Mouse (Mus musculus) right cerebral cortex, postnatal 10 days (tissue): ENCODE measurements at regions not wholly inside any gene's neighbourhood (a gene's known extent, or its start where the extent isn't known, plus 50 kb on each side); places are given as distances from the start of the nearest gene placed in this dataset.
A peak's percentile ranks its signal among the peaks of the same experiment; 100 is the strongest.

Source experiments
- DNase-seq, 2 experiments: peaks; one replicate each; pipeline ENCODE4 v3.0.0; 2021; ENCODE audit warnings: low spot score in 2 of 2

DNA sequence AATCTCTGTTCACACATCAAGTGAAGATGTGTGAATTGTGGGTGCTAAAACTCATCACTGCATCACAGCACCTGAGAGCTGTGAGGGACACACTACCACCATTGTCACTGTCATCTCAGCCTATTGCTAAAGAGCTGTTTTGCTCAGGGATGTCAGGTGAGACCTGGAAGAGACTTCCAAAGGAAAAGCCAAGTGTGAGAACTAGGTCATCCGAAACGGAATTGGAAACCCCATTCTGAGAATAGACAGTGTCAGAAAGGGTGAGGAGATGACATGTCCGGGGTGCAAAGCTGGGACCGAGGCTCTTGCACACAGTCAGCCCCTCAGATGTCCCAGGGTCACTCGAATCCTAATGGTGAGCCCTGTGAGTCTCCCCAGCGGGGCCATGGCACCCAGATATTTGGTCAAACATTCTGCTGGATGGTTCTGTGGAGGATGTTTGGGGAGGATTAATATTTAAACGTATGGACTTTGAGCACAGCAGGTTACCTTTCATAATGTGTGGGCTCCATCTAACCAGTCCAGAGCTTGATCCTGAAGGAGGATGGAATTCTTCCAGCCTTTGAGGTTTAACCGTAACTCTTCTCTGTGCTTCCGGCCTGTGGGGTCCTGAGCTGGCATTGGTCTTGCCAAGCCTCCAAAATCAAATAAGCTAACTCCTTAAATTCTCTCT lies 150.3 kb downstream of the Rpl14 start:
- DNase-seq = no peak

DNA sequence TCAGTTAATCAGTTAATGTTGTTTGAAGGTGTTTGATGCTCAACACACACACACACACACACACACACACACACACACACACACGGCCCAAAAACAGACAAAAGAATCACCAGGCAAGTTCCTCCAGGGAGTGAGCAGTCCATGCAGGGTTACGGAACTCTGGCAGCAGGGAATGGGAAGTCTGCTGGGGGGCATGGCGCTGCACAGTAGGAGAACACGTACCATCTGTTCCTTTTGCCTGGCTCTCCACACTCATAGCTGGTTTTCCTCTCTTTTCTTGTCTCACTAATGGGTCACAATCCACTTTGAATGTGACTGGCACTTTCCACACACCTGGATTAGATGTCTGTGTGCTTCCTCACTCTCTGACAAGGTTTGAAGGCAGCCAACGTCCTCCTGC lies 151.8 kb downstream of the Rpl14 start:
- no peak for DNase-seq

DNA sequence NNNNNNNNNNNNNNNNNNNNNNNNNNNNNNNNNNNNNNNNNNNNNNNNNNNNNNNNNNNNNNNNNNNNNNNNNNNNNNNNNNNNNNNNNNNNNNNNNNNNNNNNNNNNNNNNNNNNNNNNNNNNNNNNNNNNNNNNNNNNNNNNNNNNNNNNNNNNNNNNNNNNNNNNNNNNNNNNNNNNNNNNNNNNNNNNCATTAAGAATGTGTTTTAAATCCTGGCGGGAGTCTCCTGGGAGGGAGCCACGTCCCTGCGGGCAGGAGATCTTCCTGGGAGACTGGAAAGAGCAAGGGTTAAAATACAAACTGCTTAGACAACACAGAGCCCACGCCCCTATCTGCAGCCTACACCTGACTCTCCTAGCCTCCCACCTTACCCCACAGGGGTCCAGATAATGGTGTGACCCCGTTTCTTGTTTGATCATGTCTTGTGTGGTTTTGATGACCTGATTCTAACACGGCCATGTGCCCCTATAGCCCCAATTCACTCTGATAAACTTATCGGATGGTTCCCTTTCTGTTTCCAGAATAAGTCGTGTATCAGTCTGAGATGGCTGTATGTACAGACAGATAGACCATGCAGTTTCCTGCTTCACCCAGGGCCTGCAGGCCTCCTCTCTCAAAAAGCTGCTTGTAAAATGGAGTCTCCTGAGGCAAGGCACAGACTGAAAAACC lies 160.8 kb downstream of the Rpl14 start:
- DNase-seq = no peak

DNA sequence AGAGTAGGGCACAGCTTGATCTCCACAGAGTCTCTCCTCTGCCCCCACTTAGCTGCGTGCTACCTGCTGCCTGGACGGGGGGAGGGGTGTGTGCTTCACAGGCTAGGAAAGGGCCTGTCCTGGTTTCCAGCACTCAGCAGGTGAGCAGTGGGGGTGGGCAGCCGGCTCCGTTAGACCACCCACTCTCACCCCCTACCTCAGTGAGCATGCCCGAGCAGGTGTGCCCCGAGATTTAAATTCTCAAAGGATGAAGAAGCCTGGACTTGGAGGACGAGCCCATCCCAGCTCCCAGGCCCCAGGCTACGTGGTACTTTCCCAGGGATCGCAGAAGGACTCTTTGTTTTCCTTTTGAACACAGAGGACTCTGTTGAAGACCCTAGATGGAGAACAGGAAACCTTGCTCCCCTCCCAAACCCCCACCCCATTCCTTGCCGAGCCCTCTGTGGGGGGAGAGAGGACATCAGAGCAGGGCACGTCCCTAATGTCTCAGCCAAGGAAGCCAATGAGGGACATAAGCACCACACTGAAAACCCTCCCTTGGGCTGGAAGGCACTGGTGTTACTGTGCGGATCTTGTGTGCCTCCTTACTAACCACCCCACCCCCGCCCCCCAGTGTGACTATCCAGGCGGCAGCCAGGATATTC lies 161.5 kb downstream of the Rpl14 start:
- no peak for DNase-seq

DNA sequence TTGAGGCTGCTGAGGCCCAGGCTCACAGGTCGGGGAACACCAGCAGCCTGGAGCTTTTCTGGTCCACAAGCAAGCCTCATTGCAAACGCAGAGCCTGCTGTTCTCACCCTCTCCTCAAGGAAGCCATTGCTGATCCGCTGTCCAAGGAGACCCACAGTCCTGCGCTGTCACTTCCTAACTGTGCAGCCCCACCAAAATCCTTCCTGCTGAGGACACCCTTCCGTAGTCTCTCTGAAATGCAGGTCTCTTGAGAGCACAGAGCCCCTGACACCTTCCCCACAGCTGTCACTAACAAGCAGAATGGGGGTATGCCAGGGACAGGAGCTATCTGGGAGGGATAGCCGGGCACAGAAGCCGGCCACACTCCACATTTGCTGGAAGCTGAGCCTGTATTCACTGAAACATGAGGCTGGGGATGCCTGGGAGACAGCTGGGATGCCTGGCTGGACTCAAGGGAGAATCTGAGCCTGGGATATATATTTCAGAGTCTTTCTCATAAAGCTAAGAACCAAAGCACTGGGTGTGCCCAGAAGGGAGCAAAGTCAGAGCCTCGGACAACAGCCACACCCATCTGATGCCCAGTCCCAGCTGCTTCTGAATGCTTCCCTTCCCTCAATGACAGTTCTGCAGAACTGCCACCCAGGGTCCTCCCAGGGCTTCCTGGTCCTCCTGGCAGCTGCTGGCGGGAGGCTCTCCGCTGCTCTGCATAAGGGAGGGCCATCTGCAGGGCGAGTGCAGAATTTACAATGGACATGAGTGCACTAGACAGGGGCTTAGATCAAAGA lies 162.6 kb downstream of the Rpl14 start:
- peak; percentile 38 to 56 for DNase-seq

DNA sequence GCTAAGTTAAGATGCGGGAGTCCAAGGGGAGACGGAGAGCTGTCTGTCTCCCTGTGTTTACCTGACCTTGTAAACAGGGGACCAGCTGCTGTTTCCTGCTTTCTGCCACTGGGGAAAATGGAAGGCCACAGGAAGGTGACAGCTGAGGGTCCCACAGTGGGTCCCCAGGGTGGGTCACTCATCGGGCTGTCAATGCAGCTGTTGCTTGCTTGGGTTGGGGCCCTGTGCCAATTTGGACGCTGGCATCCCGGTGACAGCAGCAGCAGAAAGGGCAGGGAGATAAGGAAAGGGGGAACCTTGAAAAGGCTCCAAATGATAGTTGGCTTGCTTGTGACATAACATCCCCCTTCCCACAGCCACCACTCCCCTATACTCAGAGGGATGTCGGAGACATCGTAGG lies 164.0 kb downstream of the Rpl14 start:
- no peak for DNase-seq

DNA sequence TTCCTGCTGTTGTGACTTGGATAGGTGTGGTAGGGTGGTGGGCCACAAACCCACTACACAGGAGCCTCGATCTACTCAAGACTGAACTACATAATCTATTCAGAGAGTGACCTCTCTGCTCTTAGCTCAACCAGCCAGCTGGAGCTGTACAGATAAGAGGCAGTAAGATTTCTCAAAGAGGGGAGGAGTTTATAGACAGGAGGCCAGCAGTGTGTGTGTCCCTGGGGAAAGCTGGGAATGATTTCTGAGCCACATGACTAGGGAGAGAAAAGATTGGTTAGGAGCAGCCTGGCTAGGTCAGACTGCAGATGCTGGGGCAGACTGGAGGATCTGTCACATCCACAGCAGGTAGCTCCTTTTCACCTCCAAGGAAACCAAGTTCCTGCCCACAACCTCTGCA lies 166.7 kb downstream of the Rpl14 start:
- DNase-seq = no peak

DNA sequence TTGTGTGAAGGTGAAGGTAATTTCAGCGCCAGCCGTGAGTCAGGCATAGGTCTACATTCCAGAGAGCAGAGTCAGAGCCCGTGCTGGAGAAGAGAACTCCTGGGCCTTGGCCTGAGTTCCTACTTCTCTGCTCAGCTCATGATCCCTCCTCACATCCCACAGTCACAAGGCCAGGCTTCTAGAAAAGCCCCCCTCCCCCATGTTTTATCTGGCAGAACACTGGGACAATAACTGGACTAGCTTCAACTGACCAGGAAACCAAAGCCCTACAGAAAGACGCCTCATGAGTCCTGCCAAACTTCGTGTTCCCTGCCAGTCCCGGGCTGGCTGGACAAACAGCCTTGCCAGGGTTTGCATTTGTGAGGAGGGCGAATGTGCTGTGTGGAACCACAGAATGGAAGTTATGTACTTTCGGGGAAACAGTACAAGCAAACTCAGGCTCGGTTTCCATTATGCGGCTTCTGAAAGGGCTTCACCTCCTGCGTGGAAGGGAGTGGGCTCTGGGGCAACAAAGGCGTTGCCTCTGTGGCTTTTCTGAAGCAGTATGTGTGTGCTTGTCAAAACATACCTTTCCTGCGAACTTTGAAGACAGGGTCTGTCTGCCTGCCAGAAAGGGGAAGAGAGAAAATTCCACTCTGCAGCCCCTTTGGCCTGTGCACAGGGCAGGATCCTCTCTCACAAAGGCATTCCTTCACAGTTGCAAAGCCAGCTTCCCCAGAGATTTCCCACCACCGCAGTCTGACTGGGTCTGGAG lies 168.1 kb downstream of the Rpl14 start:
- DNase-seq = peak; percentile 68 to 73

DNA sequence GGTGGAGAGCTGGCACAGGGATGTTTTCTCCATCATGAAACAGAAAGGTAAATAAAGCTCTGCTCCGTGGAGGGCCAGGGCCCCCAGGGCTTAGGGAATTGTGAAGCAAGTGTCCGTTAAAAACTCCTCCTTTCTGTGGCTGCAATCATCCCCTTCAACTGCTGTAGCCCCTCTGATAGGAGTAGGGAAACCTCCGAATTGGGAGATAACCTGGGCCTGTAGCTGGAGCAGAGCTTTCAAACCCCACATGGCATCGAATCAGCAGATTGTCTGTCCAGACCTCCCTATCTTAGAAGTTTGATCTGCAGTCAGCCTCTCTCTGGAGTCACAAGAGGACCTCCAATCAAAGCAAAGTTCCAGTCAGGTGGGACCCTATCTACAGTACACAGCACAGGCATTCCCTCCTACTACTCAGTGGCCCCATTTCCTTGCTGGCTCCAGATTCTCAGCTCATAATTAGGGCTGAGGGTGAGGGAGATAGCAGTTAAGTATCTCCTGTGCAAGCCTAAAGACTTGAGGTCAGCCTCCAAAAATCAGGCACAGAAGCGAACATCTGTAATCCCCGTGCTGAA lies 168.8 kb downstream of the Rpl14 start:
- DNase-seq = no peak

DNA sequence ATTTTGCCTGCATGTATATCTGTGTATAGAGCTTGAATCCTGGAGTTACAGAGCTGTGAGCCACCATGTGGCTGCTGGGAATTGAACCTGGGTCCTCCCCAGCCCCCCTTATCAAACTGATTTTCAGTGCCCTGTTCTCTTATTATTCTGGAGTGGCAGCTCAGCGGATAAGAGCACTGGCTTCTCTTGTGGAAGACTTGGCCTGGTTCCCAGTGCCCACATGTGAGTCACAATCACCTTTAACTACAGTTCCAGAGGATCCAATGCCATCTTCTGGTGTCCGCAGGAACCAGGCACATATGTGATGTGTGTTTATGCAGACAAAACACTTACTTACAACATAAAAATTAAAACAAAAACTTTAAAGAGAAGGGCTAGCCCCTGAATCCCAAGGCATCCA lies 170.3 kb downstream of the Rpl14 start:
- DNase-seq = no peak

DNA sequence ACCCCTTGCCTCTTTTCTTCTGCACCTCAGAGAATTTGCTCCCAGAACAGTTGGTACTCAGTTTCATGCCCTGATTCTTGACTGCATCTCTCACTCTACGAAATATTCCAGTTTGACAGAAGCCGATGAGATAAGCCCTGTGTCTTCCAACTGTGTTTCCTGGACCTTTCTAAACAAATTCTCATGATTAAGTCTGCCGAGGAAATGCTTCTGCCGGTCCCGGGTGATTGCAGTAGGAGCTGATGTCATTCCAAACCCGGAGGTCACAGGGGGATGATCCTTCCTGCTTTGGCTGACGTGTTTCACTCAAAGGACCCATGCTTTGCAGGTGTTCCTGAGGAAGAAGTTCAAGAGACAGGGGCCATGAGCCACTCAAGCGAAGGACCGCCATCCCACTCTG lies 172.2 kb downstream of the Rpl14 start:
- no peak for DNase-seq

DNA sequence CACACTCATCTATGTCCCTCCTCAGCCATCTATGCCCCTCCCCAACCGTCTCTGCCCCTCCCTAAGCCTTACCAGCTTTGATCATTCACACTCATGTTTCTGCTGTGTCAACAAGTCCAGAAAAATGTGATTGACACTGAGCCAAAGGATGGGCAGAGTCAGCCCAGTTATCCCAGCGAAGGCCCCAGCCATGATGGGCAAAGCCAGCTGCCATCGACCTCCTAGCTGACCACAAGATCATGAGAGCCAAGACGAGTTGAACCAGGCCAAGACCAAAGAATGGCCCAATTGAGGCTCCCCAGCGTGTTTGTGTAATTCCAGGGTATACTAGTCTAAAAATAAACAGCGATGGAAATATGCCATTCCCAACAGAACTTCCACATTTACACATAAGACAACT lies 174.4 kb downstream of the Rpl14 start:
- DNase-seq = no peak

DNA sequence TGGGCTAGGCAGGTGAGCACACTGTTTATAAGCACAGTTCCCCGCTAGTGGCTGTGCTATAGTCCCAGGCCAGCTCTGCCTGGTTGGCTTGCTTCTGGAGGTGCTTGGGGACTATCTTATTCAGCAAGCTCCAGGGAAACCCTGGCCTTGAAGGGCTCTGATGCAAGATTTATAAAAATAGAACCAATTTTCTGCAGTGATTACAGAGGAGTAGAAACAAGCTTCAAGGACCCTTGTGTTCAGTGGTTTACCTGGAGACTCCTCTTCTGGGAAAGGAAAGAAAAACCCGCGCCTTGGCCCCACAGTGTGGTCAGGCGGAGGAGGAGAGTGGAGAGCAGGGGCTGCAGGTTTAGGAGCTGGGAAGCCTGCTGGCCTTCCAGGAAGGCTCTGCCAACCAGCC lies 178.2 kb upstream of the Ctnnb1 start:
- no peak for DNase-seq

DNA sequence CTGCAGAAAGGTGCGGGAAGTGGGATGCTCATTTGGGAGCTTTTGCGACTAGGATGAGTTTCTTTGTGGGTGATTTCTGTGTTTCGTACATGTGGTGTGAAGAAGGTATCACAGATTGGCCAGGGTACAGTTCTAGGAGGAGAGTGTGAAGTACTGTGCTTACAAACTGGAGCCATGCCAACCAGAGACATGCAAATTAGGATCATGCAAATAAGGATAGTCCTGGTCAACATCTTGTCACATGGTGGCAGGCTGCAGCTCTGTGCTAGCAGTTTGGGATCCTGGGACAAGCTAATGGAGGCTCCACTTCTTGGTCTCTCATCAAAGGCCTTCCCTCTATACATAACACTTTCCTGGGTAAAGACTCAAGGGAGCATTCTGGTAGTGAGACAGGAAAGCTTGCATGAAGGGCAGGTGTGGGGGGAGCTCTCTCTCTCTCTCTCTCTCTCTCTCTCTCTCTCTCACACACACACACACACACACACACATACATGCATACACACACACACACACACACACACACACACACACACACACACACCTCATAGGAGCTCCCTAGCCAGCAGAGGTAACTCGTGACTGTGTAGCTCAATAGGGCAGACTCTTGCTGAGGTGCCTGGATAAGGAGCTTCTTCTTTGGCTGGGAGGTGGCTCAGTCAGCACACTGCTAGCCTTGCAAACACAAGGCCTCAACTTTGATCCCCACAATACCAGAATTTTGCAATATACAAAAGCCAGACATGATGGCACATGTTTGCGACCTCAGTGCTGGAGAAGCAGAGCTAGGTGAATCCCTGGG lies 177.1 kb upstream of the Ctnnb1 start:
- no peak for DNase-seq

DNA sequence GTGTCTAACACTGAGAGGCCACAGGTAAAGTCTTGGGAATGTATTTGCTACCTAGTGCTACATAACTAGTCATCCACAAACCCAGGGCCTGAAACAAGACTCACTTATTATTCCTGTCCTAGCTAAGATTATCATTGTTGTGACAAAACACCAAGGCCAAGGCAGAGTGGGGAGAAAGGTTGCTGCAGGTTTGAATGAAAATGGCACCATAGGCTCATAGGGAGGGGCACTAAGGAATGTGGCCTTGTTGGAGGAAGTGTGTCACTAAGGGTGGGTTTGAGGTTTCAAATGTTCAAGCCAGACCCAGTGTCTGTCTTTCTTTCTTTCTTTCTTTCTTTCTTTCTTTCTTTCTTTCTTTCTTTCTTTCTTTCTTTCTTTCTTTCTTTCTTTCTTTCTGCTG lies 174.9 kb upstream of the Ctnnb1 start:
- no peak for DNase-seq

DNA sequence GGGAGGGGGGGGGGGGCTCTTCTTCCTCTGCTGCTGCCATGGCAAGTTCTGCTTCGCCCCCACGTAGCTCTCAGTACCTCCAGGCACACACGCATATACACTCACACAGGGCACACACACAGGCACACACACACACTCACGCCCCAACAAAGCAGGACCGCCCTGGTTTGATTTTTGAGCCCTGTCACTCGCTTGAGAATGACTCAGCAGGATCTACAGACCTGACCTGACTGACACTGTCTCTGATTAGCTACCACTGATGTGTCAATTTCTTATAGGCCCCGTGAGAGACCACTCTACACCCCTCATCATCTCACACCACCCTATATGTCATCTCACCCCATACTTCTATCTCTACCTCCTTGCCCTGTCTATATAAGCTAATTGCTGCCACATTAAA lies 173.5 kb upstream of the Ctnnb1 start:
- no peak for DNase-seq

DNA sequence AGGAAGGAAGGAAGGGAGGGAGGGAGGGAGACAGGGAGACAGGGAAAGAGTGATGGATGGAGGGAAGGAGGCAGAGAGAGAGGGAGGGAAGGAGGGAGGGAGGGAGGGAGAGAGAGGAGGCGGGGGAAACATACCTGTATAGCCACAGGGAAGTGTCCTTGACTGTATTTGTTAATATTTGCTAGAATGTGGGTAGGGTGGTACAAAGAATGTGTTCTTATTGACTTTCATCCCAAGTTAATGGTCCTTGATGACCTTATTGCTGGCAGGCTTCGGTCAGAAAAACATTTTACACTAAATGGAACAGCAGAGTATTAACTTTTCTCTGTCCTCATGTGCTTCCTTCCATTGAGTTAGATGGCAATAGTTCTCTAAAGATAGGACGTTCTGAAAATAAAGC lies 171.0 kb upstream of the Ctnnb1 start:
- DNase-seq = no peak

DNA sequence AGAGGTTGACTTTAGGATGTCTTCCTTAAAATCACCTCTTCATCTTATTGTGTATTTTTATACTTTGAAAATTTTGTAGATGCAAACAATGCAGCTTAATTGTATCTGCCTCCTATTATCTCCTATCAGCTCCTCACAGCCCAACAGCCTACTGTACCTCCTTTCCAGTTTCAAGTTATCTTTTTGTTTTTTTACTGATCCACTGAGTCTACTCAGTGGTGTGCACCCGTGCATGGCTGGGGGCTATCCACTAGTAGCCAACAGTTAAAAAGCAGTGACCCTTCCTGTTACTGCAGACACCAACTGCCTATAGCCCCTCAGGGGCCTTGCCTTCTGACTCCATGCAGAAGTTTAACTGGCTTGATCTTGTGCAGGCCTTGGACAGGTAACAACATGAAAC lies 170.4 kb upstream of the Ctnnb1 start:
- no peak for DNase-seq

DNA sequence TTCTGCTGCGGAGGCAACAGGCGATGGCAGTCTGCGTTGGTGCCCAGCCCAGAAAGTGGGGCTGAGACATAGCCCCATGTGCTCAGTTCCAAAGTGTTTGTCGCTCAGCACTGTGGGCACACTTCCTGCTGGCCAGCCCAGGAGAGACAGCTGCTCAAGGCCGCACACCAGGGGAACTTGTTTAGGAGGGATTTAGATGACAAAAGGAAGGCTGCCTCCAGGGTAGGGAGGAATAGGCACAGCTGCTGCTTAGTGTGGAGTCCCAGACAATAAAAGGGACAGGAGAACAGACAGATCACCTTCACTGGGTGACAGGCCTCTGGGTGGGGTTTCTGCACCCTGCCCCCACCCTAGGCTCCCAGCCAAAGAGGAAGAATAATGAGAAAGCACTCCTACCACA lies 169.2 kb upstream of the Ctnnb1 start:
- DNase-seq = peak; percentile 79 to 83

DNA sequence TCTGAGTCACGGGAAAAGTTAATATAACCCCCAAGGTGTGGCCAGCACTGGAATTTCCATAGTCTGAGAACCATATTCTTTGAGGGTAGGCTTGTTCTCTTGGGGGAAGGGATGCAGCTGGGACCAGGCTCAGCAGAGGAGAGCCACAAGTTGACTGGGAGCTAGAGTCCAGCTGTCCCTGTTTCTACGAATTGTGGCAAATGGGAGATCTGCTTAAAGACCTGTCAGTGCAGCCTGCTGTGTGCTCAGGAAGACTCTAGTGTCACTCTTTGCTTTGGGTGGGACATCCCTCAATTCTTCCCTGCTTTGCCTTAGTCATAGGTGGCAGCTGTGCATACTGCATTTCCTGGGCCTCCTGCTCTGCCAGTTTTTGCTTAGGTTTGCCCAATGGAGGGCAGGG lies 165.2 kb upstream of the Ctnnb1 start:
- DNase-seq = no peak

DNA sequence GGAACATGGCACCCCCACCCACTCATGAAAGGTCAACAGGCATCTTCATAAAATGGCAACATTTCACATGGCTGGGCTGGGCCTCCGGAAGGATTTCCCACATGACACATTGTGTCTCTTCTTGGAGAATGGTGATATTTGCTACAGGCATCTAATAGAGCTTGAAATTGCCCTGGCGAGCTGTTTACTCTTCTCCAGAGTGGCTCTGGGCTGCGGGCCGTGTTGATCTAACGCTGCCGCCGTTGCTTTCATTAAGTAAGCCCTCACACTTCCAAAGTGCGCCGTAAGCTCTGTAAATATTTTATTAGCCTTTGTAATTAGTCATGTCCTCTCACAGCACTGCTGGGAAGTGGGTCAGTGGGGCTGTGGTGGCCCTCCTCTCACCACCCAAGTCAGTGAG lies 164.4 kb upstream of the Ctnnb1 start:
- no peak for DNase-seq
